Mouse (Mus musculus) WW6 (cell line): ENCODE results near the gene Bend6.
A peak's percentile ranks its signal among the peaks of the same experiment; 100 is the strongest.

Source experiments
- DNase-seq: peaks from one replicate; pipeline ENCODE4 v3.0.0-alpha.2; 2013; ENCODE audit warnings: low read depth, low spot score

The Bend6 gene

GRCm38 (mm10) chr1:33906927-33907326 lies 689 bp downstream of the Bend6 start:
- no peak for DNase-seq

DNA sequence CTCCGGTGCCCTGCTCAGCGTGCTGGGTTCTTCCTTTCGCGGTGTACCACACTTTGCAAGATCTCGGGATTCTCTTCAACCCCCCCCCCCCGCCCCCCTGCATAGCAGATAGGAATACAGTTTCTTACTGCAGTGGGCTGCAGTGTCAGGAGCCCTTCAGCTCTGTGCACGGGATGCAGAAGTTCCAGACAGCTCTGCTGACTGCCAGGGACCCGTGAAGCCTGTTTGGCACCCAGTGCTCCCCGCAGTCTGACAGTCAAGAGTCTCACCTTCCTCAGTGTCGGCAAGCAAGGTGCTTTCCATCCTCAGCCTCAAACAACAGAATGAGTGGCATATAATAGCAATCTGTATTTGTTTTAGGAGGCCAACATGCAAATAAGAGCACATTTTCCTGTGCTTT lies 1.4 kb downstream of the Bend6 start:
- DNase-seq = no peak

DNA sequence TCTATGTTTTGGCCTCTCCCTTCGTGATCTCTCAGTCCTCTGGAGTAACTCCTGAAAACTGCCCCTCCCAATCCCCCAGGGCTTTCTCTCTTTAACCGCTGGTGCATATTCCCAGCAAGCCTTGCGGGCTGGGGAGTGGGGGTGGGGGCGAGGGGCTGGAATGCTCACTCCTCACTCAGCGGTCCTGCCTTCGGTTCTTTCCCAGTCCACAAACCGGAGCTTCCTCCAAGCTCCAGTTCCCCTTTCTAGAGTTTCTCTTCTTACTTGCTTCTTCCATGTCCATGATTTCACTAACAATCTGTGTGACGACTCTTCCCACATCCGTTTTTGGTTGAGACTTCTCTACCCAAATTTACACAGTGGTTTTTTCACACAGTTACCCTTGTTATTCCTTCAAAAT lies 4.0 kb downstream of the Bend6 start:
- DNase-seq = peak; percentile 33

DNA sequence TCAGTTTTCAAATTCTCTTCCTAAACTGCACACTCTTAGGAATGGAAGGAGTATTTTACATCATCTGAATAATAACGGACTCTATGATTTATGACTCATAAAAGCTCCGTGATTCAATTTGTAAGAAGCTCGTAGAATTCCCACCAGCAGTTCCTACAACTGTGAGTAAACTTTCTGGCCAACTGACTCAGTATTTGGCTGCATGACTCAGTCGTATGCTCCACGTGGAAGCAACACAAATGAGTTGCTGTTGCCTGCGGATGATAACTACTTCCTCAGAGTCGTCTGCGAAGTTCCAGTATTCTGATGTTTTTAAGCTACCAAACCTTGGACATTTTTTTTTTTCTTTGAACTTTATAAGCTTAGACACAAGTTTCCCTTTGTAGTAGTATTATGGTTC lies 7.4 kb downstream of the Bend6 start:
- DNase-seq = no peak

DNA sequence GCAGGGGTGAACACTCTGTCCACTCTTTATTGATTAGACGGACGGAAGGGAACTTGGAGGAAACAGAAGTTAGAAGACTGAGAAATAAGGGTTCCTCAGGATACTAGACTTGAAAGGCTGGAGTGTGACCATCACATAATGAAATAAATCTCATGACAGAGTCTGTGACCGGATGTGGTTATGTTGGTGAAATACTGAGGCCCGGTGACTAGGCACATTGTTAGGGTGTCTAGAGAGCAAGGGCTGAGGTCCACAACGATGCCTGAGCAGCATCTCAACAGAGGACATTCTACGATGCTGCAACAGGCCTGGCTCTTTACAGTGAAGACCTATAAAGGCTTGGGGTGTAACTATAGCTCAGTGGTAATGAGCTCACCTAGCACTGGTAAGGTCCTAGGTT lies 9.2 kb downstream of the Bend6 start:
- DNase-seq = no peak

- DNase-seq = no peak
Measured at GRCm38 (mm10) chr1:33897426-33897825, 10.2 kb downstream of the Bend6 start.

DNA sequence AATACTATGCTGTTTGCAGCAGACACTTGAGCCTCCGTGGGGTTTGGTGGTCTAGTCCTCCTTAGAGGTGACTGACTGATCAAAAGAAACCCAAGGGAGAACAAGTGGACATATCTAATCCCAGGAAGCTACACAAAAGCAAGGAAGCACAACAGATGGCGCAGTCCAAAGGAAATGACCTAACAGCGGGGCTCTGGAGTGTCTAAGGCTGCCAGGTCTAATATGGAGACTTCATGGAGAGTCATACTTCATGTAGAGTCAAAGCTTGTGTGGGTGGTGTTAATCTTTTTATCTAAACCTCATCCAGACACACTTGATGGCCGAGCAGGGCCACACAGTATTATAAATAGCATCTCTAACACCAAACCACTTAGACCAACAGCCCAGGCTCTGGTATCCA lies 10.9 kb downstream of the Bend6 start:
- no peak for DNase-seq

- DNase-seq = no peak
Measured at GRCm38 (mm10) chr1:33896116-33896515, 11.5 kb downstream of the Bend6 start.

GRCm38 (mm10) chr1:33892784-33893183 lies 14.8 kb downstream of the Bend6 start:
- DNase-seq = no peak

GRCm38 (mm10) chr1:33883102-33883839 lies 24.3 kb downstream of the Bend6 start:
- peak; percentile 36 for DNase-seq

DNA sequence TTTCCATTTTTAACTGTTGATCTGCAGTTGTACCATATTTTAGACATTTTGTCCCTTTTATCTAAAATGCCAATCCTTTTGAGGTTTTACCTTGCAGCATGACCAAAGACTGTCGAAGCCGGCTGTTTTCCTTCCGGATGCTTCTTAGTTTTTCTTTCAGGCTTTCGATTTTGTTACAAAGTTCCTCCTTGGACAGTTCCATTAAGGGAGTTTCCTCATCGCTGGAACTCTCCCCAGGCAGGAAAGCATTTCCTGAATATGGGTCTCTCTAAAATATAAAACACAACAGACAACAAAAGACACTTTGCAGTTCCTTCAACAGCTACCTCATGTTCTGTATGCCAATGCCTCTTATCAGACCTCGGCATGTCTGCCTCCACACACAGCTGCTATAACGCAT lies 29.4 kb downstream of the Bend6 start:
- no peak for DNase-seq

- DNase-seq = no peak
Measured at GRCm38 (mm10) chr1:33876416-33876815, 31.2 kb downstream of the Bend6 start.

DNA sequence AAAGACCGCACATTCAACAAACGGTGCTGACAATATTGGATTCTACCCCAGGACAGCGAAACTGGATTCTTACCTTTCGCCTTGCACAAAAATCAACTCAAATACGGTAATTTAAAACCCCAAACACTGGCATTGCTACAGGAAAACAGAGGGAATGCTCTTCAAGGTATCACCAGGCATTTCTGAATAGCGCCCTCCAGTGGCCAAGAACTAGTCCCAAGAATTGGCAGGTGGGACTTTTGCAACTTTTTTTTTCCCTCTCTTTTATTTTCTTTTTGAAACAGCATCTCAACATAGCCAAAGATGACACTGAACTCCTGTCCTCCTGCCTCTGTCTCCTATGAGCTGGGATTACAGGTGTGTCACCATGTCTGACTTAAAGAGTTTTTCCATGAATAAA lies 31.9 kb downstream of the Bend6 start:
- peak; percentile 33 for DNase-seq

- DNase-seq = no peak
Measured at GRCm38 (mm10) chr1:33873561-33873960, 34.1 kb downstream of the Bend6 start.

GRCm38 (mm10) chr1:33869437-33869836 lies 38.2 kb downstream of the Bend6 start:
- DNase-seq = no peak

DNA sequence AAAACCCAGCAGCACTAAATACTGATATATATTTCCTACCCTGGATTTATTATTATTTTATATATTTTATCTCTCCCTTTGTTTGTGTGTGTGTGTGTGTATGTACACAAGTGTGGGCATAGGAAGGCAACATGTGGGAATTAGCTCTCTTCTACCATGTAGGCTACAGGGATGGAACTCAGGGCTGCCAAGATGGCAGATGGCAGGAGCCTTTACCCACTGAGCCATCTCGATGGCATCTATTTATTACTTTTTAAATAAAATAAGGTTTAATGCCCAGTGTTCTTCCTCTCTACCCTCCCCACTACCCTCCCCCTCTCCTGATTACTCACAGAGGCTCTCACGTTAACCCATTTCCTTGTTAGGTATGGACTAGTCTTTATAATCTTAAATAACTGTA lies 38.6 kb downstream of the Bend6 start:
- no peak for DNase-seq

- DNase-seq = no peak
Measured at GRCm38 (mm10) chr1:33846807-33847206, 60.8 kb downstream of the Bend6 start.

- no peak for DNase-seq
Measured at GRCm38 (mm10) chr1:33843823-33844222, 63.8 kb downstream of the Bend6 start.

- DNase-seq = peak; percentile 9
Measured at GRCm38 (mm10) chr1:33838952-33839351, 68.7 kb downstream of the Bend6 start.

- DNase-seq = no peak
Measured at GRCm38 (mm10) chr1:33830586-33830985, 77.0 kb downstream of the Bend6 start.

- DNase-seq = no peak
Measured at GRCm38 (mm10) chr1:33817931-33818330, 89.7 kb downstream of the Bend6 start.

DNA sequence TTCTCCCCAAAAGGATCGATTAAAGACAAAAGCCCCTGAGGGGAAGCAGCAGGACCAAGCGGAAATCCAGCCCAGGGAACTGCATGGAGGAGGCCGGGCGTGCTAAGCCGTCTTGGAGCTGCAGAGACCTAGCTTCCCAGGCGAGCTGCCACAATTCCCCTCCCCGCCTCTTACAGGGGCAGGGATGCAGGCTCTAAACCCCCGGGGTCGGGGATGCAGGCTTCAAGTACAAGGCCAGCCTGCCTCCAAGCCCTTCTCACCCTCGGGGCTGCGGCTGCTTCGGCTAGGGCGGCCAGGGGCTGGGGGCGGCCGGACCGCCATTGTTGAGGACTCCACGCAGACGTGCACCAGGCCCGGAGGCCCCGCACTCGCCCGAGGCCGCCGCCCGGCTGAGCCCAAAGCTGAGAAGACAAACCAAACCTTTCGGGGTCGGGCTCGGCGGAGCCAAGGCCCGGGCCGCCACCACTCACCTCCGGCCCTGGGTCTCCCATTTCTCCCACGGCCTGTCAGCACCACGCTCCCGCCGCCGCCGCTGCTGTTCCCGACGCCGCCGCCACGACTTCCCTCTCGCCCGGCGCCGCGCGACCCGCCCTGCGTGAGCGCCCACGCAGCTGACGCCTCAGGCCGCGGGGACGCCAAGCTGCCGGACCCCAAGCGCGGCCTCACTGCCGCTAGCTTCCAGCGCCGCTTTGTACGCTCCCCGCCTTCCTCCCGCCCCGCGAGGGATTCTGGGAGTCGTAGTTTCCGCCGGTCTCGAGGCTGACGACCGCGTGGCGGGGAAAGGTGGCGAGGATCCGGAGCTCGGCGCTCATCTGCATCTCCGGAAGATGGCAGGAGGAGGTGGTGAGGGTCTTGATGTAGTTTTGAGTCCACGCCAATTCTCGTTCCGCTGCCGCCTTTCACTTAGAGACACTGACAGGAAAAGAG lies 93.5 kb downstream of the Bend6 start, which contains the start of gene Zfp451:
Gene Zfp451, minus strand, starts transcription at position 728 of the 927 bp plus-strand sequence.
- DNase-seq = peak; percentile 80

DNA sequence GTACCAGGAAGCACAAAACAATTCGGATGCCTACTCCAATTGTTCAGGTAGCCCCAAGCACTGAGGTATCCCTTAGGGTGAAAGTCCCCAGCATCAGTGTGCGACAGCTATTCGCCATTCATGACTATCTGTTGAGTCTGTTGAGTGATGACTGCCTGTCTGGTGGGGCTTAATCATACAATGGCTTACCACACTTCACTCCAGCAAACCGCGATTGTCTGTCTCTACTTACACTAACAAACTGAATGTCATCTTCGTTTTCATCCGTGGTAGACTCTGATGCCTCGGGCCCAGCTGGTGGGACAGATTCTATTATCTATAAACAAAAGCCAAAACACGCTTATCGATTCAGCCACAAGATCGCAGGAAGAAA lies 94.1 kb downstream of the Bend6 start:
- DNase-seq = no peak
